Mouse (Mus musculus): ENCODE data around the gene Grik1.

Grik1 gene

GRCm38 (mm10) chr16:87957449-87957848 lies 332.6 kb downstream of the Grik1 start:
- DNase-seq (ENCODE audit: low read depth, low spot score): no peak

- DNase-seq (ENCODE audit: low read depth, low spot score): no peak
Measured at GRCm38 (mm10) chr16:87956178-87956577, 333.9 kb downstream of the Grik1 start.

- no peak for DNase-seq (ENCODE audit: low read depth, low spot score)
Measured at GRCm38 (mm10) chr16:87954715-87955441, 335.2 kb downstream of the Grik1 start.

- no peak for DNase-seq (ENCODE audit: low read depth, low spot score)
Measured at GRCm38 (mm10) chr16:87953176-87953575, 336.9 kb downstream of the Grik1 start.

DNA sequence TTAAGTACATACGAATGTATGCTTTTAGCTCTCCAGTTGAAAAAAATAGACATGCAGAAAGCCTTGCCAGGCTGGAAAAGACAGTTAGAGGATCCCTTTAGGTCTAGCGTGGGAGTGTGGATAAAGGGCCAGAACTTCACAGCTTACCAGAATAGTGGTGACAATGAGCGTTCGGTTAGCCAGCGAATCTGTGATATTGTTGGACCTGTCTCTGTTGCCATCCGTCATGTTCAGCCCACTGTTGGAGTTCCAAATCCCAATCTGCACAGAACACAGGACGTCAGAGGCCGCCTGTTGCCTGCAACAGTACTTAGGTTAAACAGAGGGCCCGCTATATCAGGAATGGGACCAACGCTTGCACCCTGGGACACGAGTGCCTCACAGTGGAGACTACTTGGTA lies 340.2 kb downstream of the Grik1 start:
- no peak for DNase-seq (ENCODE audit: low read depth, low spot score)

DNA sequence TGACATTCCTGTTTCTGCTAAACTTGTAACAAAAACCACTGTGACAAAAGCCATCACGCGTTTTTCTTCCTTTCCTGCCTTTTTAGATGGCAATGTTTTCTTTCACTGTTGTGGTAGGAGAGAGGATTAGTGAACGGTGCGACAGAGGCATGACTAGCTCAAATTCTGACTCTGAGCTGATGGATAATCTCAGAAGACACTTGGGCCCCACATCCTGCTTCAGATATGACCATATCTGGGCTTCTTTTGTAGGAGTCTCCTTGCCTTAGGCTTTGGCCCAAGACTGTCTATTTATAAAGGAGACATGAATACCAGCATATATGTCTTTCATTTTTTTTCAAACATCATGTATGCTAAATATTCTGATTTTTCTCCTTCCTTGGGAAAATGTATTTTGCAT lies 341.9 kb downstream of the Grik1 start:
- DNase-seq (ENCODE audit: low read depth, low spot score): no peak

DNA sequence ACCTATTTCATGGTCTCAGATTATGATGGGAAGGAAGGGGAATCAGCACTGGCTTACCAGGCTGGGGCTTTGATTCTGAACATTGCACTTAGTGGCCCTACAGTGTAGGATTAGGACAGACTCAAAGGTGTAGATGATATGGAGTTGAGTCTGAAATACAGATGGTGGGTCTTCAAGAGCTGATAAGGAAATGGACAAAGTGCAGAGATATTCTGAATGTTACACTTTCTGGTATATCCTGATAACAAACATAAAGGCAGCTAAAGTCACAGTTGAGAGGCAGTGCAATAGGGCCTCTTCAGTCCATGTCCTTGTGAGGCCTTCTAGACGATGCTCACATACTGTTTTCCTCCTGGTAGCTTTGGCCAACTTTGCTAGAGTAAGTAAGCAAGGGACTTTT lies 345.7 kb downstream of the Grik1 start:
- no peak for DNase-seq (ENCODE audit: low read depth, low spot score)

DNA sequence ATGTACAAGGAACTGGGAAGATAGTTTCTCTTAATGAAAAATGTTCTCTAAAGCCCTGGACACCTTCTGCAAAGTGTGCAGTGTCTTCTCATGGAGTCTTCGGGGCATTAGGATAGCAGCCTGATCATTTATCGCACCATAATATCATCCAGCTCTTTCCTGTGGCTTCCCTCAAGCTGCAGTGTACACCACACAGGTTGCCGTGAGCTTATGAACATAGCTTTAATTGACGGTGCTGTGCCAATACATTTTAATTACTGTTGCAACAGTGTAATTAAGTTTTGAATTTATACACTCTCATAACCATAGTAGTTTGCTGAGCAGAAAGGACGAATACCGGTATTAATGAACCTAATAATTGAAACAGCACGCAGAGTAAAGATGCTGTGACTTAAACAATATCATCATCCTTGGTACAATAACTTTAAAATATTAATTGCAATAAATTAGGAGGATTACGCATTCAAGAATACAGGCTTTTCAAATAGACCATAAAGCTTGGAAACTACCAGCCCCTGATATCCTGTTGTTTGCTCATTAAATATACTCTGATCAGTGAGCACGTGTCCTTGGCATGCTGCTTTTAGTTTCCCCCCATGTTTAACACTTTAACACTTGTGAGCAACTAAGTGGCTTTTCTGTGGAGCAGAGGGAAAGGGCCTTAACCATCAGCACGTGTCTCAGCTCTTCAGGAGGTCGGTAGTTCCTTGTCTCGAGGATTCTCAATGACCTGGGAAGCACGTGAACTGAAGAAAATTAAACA lies 347.8 kb downstream of the Grik1 start:
- no peak for DNase-seq (ENCODE audit: low read depth, low spot score)

DNA sequence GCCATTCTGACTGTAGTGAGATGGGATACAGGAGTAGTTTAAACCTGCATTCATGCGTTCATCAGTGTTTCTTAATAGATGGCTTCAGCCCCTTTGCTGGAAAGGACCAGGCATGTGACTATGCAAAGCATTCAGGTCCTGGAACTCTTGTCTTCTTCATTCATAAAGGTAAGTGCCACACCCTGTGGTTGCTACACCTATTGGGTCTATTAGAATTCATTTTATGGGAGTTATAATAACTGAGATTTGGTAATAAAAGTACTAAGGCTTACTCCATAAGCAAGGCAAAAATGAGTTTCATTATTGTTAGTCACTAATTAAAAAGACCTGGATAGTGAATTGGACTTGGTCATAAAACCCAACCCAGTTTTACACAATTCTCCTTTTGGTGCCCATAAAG lies 355.4 kb downstream of the Grik1 start:
- DNase-seq (ENCODE audit: low read depth, low spot score): no peak

GRCm38 (mm10) chr16:87931358-87931757 lies 358.7 kb downstream of the Grik1 start:
- no peak for DNase-seq (ENCODE audit: low read depth, low spot score)

DNA sequence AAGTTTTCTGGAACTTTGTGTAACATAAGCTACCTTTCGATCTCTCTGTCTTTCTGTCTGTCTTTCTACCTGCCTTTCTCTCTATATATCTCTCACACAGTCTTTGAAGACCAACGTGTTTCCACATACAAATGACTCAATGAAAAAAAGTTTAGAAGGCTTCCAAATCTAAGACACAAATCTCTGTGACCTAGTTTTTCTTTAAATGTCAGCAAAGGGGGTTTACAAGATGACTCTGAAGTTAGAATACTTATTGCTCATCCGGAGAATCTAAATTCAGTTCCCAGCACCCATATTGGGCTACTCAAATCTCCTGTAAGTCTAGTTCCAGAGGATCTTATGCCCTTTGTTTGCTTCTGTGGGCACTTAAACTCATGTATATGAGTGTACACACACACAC lies 359.5 kb downstream of the Grik1 start:
- no peak for DNase-seq (ENCODE audit: low read depth, low spot score)

- DNase-seq (ENCODE audit: low read depth, low spot score): no peak
Measured at GRCm38 (mm10) chr16:87928671-87929070, 361.4 kb downstream of the Grik1 start.

DNA sequence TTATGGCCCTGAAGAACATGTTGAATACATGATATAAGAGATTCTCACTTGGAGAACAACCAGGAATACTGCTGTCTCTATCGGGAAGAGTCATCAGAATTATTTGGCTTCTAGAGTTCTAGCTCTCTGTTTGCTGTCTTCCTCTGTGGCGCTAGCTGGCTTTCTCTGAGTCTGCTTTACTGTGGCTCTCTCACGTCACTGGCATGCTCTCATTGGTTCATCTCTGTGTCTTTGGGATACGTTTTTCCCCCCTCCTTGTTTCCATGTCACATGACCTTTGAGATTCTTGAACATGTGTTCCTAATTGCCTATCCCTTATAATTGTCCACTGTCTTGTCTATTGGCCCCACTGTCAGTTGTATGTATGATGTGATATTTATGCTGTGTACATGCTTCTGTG lies 372.2 kb downstream of the Grik1 start:
- DNase-seq (ENCODE audit: low read depth, low spot score): no peak

DNA sequence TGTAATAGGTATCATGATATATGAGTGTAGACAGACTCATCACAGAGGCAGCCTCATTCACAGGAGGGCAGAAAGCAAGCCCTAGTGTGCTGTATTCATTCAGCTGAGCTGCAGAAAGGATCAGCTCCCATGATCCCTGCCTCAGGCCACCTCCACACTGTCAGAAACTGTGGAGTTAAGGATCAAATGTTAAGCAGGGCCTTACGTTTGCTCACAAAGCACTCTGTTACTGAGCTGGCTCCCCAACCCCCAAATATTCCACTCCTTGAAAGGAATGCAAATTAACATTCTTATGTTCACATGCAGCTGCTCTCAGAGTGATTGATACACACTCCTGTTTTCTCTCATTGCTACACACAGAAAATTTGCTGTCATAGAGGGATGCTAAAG lies 372.9 kb downstream of the Grik1 start:
- DNase-seq (ENCODE audit: low read depth, low spot score): no peak

DNA sequence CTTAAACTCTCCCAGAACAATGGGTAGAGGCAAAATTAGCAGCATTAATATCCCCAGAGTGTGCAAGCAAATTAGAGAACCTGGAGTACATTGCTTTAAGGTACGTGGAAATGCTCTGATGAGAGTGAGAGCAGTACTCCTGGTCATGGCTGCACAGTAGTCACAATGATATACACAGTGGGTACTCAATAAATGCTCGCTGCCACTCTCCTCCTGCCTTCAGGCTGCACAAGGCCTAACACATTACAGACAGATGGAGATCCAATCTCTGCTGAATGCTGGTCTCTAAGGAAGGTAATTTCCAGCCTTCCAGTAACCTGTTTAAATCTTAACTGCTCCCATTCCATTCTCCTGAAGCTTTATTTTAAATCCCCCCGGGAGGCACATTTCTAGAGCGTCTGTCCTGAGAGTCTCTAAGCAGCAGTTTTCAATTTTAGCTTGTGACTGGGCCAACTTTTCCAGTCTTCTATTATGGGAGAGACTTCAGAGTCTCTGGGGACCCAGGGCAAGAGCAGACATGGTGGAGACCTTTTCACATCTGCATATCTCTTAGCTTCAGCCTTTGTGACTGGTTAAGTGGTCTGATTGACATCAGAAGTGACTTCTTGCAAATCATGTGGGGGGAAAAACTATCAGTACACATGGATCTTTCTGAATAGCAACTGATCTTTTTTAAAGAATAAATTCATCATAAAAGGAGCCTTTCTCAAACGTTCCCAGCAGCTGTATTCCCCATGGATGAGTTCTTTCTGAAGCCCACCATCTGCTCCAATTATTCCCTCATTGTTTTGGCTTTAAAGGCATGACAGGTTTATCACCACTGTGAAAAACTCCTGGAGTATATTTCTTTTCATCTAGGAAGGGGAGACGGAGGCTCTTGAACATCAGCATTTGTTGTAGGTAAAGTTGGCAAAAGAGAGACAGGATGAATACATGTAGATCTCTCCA lies 373.6 kb downstream of the Grik1 start:
- DNase-seq (ENCODE audit: low read depth, low spot score): no peak

GRCm38 (mm10) chr16:87915156-87915555 lies 374.9 kb downstream of the Grik1 start:
- no peak for DNase-seq (ENCODE audit: low read depth, low spot score)

GRCm38 (mm10) chr16:87913781-87914180 lies 376.3 kb downstream of the Grik1 start:
- DNase-seq (ENCODE audit: low read depth, low spot score): no peak

GRCm38 (mm10) chr16:87911201-87911600 lies 378.9 kb downstream of the Grik1 start:
- DNase-seq (ENCODE audit: low read depth, low spot score): no peak

GRCm38 (mm10) chr16:87902049-87902448 lies 388.0 kb downstream of the Grik1 start:
- no peak for DNase-seq (ENCODE audit: low read depth, low spot score)

- no peak for DNase-seq (ENCODE audit: low read depth, low spot score)
Measured at GRCm38 (mm10) chr16:87901189-87901588, 388.9 kb downstream of the Grik1 start.

- no peak for DNase-seq (ENCODE audit: low read depth, low spot score)
Measured at GRCm38 (mm10) chr16:87875927-87876326, 414.1 kb downstream of the Grik1 start.

GRCm38 (mm10) chr16:87864526-87864925 lies 425.5 kb downstream of the Grik1 start:
- DNase-seq (ENCODE audit: low read depth, low spot score): no peak

All from A20 (cell line).